Mouse (Mus musculus) liver, adult 2 months (tissue): ENCODE data around the gene Acads.

Experiments
- CTCF ChIP-seq: fragments of 200-500 bp; IDR thresholded peaks from 2 replicates; pipeline ENCODE4 v1.5.1; 2011; ENCODE audit warnings: low read depth, low read length, control low read depth
- POLR2A ChIP-seq: fragments of 200-500 bp; IDR thresholded peaks from 2 replicates; pipeline ENCODE4 v1.6.1; 2011; ENCODE audit warnings: low read length, control low read depth; ENCODE audit not compliant: insufficient read depth; ENCODE audit errors: extremely low read depth

DNA sequence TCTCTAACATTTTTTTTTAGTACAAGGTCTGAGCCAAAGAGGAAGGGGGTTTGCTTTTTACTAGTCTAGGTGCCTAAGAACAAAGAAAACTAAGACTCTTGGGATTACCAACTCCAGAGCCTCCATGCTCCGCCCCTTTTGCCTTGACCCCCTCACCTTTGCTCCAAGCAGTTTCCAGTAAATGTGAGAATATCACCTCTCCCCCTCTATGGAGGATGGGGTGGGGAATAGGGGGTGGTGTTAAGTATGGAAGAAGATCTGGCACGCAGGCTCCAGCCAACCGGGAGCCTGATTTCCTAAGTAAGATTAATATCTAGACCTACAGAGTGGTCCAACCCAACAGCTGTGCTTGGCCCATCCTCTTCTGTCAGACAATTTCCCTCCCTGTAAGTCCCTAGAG is 21.6 kb upstream of the Acads start:
- no peak for TF ChIP-seq CTCF
- TF ChIP-seq POLR2A = no peak
